Mouse (Mus musculus): ENCODE measurements around the gene Gstm7.

Gene Gstm7

GRCm38 (mm10) chr3:107877747-107878736 is 53.6 kb downstream of the Gstm7 start:
- DNase-seq (ENCODE audit: low read depth, low spot score) = no peak

DNA sequence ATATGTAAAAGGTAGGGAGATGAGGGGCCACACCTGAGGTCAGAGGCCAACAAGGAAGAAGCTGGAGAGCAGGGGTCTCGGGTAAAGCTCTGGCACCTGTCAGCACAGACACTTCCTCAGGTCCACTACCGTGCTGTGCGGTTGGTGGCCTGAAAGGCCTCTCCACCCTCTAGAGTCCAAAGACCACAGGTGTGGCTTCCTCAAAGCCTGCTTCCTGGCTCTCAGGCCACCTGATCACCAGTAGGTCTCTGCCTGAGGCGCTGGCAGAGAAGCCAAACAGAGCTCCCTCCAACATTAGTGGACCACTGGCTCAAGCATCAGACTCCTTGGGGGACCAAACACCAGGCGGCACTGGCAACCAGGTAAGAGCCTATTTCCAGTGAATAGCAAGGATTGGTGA is 54.6 kb downstream of the Gstm7 start, which contains the start of gene Eps8l3:
Eps8l3 (plus strand) TSS at position 225 of the 400 bp plus-strand sequence.
- no peak for DNase-seq (ENCODE audit: low read depth, low spot score)

Measured in skeletal muscle tissue, adult 2 months (tissue).